Comparison of ENCODE assay signal across 9 mouse cellular contexts in the genomic region with DNA sequence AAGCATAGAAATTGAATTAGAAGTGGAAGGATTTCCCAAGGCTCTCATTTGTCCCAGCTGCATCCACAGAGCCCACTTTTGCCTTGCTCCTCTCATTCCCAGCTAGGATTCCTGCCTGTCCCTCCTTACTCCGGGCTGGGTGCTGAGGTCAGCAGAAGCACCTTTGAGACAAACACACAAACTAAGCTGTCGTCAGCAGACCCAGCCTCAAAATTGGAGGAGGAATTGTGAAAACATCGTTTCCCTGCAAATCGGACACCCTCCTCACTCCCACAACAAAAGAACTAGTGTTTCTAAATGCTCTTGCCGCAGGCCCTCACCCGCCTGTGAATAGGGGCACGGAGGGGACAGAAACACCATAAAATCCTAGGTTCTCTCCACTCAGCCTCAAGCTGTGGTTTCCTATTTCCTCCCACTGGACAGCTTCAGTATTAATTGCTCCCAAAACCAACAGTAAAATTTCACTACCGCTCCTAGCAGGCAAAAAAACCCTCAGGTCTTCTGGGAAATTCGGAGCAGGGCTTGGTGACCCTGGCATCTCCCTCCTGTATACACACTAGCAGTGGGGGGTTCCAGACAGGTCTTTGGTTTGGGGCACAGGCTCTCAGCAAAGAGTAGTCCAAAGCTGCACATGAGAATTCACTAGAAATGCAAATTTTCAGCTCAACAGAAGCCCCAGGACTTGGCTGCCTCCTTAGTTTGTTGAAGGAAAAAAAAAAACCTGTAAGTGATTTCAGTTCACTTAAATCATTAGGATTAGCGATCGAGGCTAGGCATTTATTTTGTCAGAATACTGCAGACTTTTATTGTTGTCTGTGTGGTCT.
DNase-seq lines count a peak whose midpoint lies in the region; ATAC-seq and TF ChIP-seq lines count a peak whose summit lies in the region.
"Had no signal": no experiment of that assay in that cellular context is flagged by ENCODE, and none has a peak within 500 bp of the region (broad histone marks: within the 10 kb centered on the region; RNA-seq: fewer than 3 reads in every experiment).

No protein-coding gene starts in this region.

- H3K4me1 ChIP-seq in kidney, postnatal 0 days (replicated peaks; ENCODE audit: insufficient read depth, low read length) = peaks cover 24% of the 10 kb centered on the region
- peaks cover 15% of the 10 kb centered on the region for H3K4me1 ChIP-seq in heart, postnatal 0 days (ENCODE audit: control insufficient read depth, insufficient read depth)

- H3K27ac ChIP-seq in kidney, postnatal 0 days = peak overlapping the region; percentile 86
- H3K27ac ChIP-seq in heart, postnatal 0 days (ENCODE audit: low read depth) = peak overlapping the region; percentile 74

- peak overlapping the region; percentile 24 for H3K4me3 ChIP-seq in kidney, postnatal 0 days (replicated peaks; ENCODE audit: low read depth, low read length)
- H3K4me3 ChIP-seq in heart, postnatal 0 days (ENCODE audit: low read depth, low read length) = peak overlapping the region; percentile 16; the same call in 1 of the 2 replicates

- ATAC-seq in kidney, postnatal 0 days (replicated peaks; ENCODE audit: low FRiP score, low read depth) = no peak; the same call in 1 of the 2 replicates
- no peak for ATAC-seq in heart, postnatal 0 days (ENCODE audit: insufficient read depth, low read depth)
- ATAC-seq in megakaryocyte progenitor cell, adult 5-6 weeks (replicated peaks; ENCODE audit: poor library complexity) = peak; percentile 40; the same call in 1 of the 2 replicates

- H3K36me3 ChIP-seq in kidney, postnatal 0 days (ENCODE audit: insufficient read depth, low read length) = no peaks in the 10 kb centered on the region
- H3K36me3 ChIP-seq in heart, postnatal 0 days (replicated peaks; ENCODE audit: control insufficient read depth, insufficient read depth, low read length) = no peaks in the 10 kb centered on the region

- WGBS in kidney, postnatal 0 days = 6% methylated on average over 11 of the region's 11 CpGs
- WGBS in heart, postnatal 0 days = 66% methylated on average over 11 of the region's 11 CpGs

- H3K4me2 ChIP-seq in kidney, postnatal 0 days (ENCODE audit: low read length) = peak overlapping the region; percentile 54
- H3K4me2 ChIP-seq in heart, postnatal 0 days (ENCODE audit: low read depth, low read length) = peak overlapping the region; percentile 48

- no peak for TF ChIP-seq CTCF in kidney, postnatal 0 days (IDR thresholded peaks at IDR 0.05; ENCODE audit: low read depth)
- no peak for TF ChIP-seq CTCF in heart, postnatal 0 days (IDR thresholded peaks at IDR 0.05; ENCODE audit: low read depth)

- TF ChIP-seq EP300 in heart, postnatal 0 days (IDR thresholded peaks at IDR 0.05; ENCODE audit: low read depth) = no peak

- H3K9ac ChIP-seq in kidney, postnatal 0 days (ENCODE audit: low read depth, low read length) = peak overlapping the region; percentile 50
- H3K9ac ChIP-seq in heart, postnatal 0 days (replicated peaks; ENCODE audit: low read depth, low read length) = no peak overlapping the region

- no peaks in the 10 kb centered on the region for H3K9me3 ChIP-seq in kidney, postnatal 0 days (replicated peaks; ENCODE audit: low read length)
- H3K9me3 ChIP-seq in heart, postnatal 0 days (replicated peaks; ENCODE audit: control insufficient read depth, low read length) = no peaks in the 10 kb centered on the region

- DNase-seq in kidney, postnatal 0 days (ENCODE audit: low spot score) = peak; percentile 94
- DNase-seq in kidney, adult 8-10 months = no peak
- peak; percentile 65 for DNase-seq in embryo, embryonic 10.5 days (ENCODE audit: low spot score)
- DNase-seq in heart, postnatal 0 days (ENCODE audit: low spot score) = no peak
- DNase-seq in urinary bladder, postnatal 4 days (ENCODE audit: low spot score in 2 of 2) = no peak
- DNase-seq in layer of hippocampus, adult 18-20 months (ENCODE audit: low spot score in 2 of 2) = no peak
- DNase-seq in cerebellum, adult 9-11 months = no peak
- DNase-seq: thymus, postnatal 4 days had no signal

- no peaks in the 10 kb centered on the region for H3K27me3 ChIP-seq in kidney, postnatal 0 days (ENCODE audit: insufficient read depth, low read length)
- no peaks in the 10 kb centered on the region for H3K27me3 ChIP-seq in heart, postnatal 0 days (ENCODE audit: control insufficient read depth, insufficient read depth, low read length)

Comparison
In these comparisons a context has a peak if more than half of its experiments do, and no peak if none do; other contexts are left out.
1. DNase-seq: peak in kidney, postnatal 0 days (single experiment) and embryo, embryonic 10.5 days (single experiment); none in kidney, adult 8-10 months (0 of 2), heart, postnatal 0 days (single experiment), urinary bladder, postnatal 4 days (0 of 2), layer of hippocampus, adult 18-20 months (0 of 2) and cerebellum, adult 9-11 months (single experiment).